Mouse (Mus musculus): ENCODE results near the gene Rab31. TPM values are rescaled to one million over a fixed set of nuclear protein-coding genes. Genes with fewer than 3 reads are reported as not detected.

Gene Rab31
- polyA plus RNA-seq, 1 experiment from 2014 or later, result 23.5 TPM

GRCm38 (mm10) chr17:65802026-65802425, 29.5 kb upstream of the Rab31 start:
- peaks cover 6% of the 10 kb centered on the region; the same call in 1 of the 2 replicates for H3K36me3 ChIP-seq (ENCODE audit: control insufficient read depth, insufficient read depth, low read length)
- 60% methylated on average over 4 of the region's 4 CpGs for WGBS
- H3K4me1 ChIP-seq (replicated peaks; ENCODE audit: control insufficient read depth, insufficient read depth), result no peaks in the 10 kb centered on the region
- no peaks in the 10 kb centered on the region for H3K27me3 ChIP-seq (ENCODE audit: control insufficient read depth, insufficient read depth, low read length)
- no peak overlapping the region for H3K9ac ChIP-seq (ENCODE audit: low read length)
- no peak overlapping the region for H3K4me3 ChIP-seq (ENCODE audit: low read depth, low read length)
- no peak overlapping the region for H3K4me2 ChIP-seq (replicated peaks; ENCODE audit: low read depth)
- H3K9me3 ChIP-seq (ENCODE audit: control insufficient read depth, low read length), result no peaks in the 10 kb centered on the region
- no peak overlapping the region for H3K27ac ChIP-seq (replicated peaks)
- ATAC-seq (ENCODE audit: low FRiP score, low TSS enrichment), result no peak
- TF ChIP-seq EP300 (optimal IDR thresholded peaks at IDR 0.05) (no peak), CTCF (IDR thresholded peaks at IDR 0.05; ENCODE audit: low read depth) (no peak)
- no peak for DNase-seq (ENCODE audit: low spot score)

GRCm38 (mm10) chr17:65800451-65800850, 27.9 kb upstream of the Rab31 start:
- no peak overlapping the region for H3K27ac ChIP-seq (replicated peaks)
- H3K36me3 ChIP-seq (ENCODE audit: control insufficient read depth, insufficient read depth, low read length), result peaks cover 6% of the 10 kb centered on the region; the same call in 1 of the 2 replicates
- TF ChIP-seq CTCF (IDR thresholded peaks at IDR 0.05; ENCODE audit: low read depth), result no peak
- TF ChIP-seq EP300 (optimal IDR thresholded peaks at IDR 0.05), result no peak
- no peak overlapping the region for H3K9ac ChIP-seq (ENCODE audit: low read length)
- H3K9me3 ChIP-seq (ENCODE audit: control insufficient read depth, low read length), result no peaks in the 10 kb centered on the region
- H3K4me3 ChIP-seq (ENCODE audit: low read depth, low read length), result no peak overlapping the region
- DNase-seq (ENCODE audit: low spot score) (no peak), ATAC-seq (ENCODE audit: low FRiP score, low TSS enrichment) (no peak)
- H3K4me2 ChIP-seq (replicated peaks; ENCODE audit: low read depth), result no peak overlapping the region
- WGBS, result 71% methylated on average over 6 of the region's 6 CpGs
- H3K27me3 ChIP-seq (ENCODE audit: control insufficient read depth, insufficient read depth, low read length), result no peaks in the 10 kb centered on the region
- H3K4me1 ChIP-seq (replicated peaks; ENCODE audit: control insufficient read depth, insufficient read depth), result no peaks in the 10 kb centered on the region

GRCm38 (mm10) chr17:65799353-65799752, 26.8 kb upstream of the Rab31 start:
- H3K27ac ChIP-seq (replicated peaks), result no peak overlapping the region
- 73% methylated on average over 1 of the region's 1 CpGs for WGBS
- H3K9ac ChIP-seq (ENCODE audit: low read length), result no peak overlapping the region
- no peaks in the 10 kb centered on the region for H3K9me3 ChIP-seq (ENCODE audit: control insufficient read depth, low read length)
- H3K36me3 ChIP-seq (ENCODE audit: control insufficient read depth, insufficient read depth, low read length), result 0 out of 2 replicates have a peak, but pooled peaks cover 3% of the 10 kb centered on the region
- H3K4me2 ChIP-seq (replicated peaks; ENCODE audit: low read depth), result no peak overlapping the region
- DNase-seq (ENCODE audit: low spot score) (no peak), ATAC-seq (ENCODE audit: low FRiP score, low TSS enrichment) (no peak)
- no peaks in the 10 kb centered on the region for H3K27me3 ChIP-seq (ENCODE audit: control insufficient read depth, insufficient read depth, low read length)
- no peak for TF ChIP-seq EP300 (optimal IDR thresholded peaks at IDR 0.05)
- no peak for TF ChIP-seq CTCF (IDR thresholded peaks at IDR 0.05; ENCODE audit: low read depth)
- no peak overlapping the region for H3K4me3 ChIP-seq (ENCODE audit: low read depth, low read length)
- no peaks in the 10 kb centered on the region for H3K4me1 ChIP-seq (replicated peaks; ENCODE audit: control insufficient read depth, insufficient read depth)

GRCm38 (mm10) chr17:65798446-65798845, 25.9 kb upstream of the Rab31 start:
- no peak overlapping the region for H3K4me3 ChIP-seq (ENCODE audit: low read depth, low read length)
- H3K27ac ChIP-seq (replicated peaks), result no peak overlapping the region
- WGBS, result 66% methylated on average over 4 of the region's 4 CpGs
- H3K36me3 ChIP-seq (ENCODE audit: control insufficient read depth, insufficient read depth, low read length), result no peaks in the 10 kb centered on the region
- no peak overlapping the region for H3K9ac ChIP-seq (ENCODE audit: low read length)
- H3K9me3 ChIP-seq (ENCODE audit: control insufficient read depth, low read length), result no peaks in the 10 kb centered on the region
- DNase-seq (ENCODE audit: low spot score), result no peak
- H3K4me2 ChIP-seq (replicated peaks; ENCODE audit: low read depth), result no peak overlapping the region
- H3K4me1 ChIP-seq (replicated peaks; ENCODE audit: control insufficient read depth, insufficient read depth), result no peaks in the 10 kb centered on the region
- TF ChIP-seq CTCF (IDR thresholded peaks at IDR 0.05; ENCODE audit: low read depth) (no peak), EP300 (optimal IDR thresholded peaks at IDR 0.05) (no peak)
- no peak for ATAC-seq (ENCODE audit: low FRiP score, low TSS enrichment)
- H3K27me3 ChIP-seq (ENCODE audit: control insufficient read depth, insufficient read depth, low read length), result no peaks in the 10 kb centered on the region

GRCm38 (mm10) chr17:65796056-65796455, 23.5 kb upstream of the Rab31 start:
- 87% methylated on average over 7 of the region's 7 CpGs for WGBS

GRCm38 (mm10) chr17:65794096-65794850, 21.7 kb upstream of the Rab31 start:
- Histone ChIP-seq H3K9me3 (ENCODE audit: control insufficient read depth, low read length) (no peaks in the 10 kb centered on the region), H3K4me2 (replicated peaks; ENCODE audit: low read depth) (no peak overlapping the region), H3K27me3 (ENCODE audit: control insufficient read depth, insufficient read depth, low read length) (no peaks in the 10 kb centered on the region), H3K4me3 (ENCODE audit: low read depth, low read length) (no peak overlapping the region), H3K9ac (ENCODE audit: low read length) (no peak overlapping the region), H3K4me1 (replicated peaks; ENCODE audit: control insufficient read depth, insufficient read depth) (no peaks in the 10 kb centered on the region), H3K27ac (replicated peaks) (no peak overlapping the region), H3K36me3 (ENCODE audit: control insufficient read depth, insufficient read depth, low read length) (no peaks in the 10 kb centered on the region)
- DNase-seq (ENCODE audit: low spot score), result no peak
- WGBS, result 86% methylated on average over 11 of the region's 13 CpGs
- no peak for TF ChIP-seq CTCF (IDR thresholded peaks at IDR 0.05; ENCODE audit: low read depth)
- no peak for TF ChIP-seq EP300 (optimal IDR thresholded peaks at IDR 0.05)
- ATAC-seq (ENCODE audit: low FRiP score, low TSS enrichment), result no peak

More at GRCm38 (mm10) chr17:65796056-65796455, 23.5 kb upstream of the Rab31 start:
- DNase-seq (ENCODE audit: low spot score) (no peak), ATAC-seq (ENCODE audit: low FRiP score, low TSS enrichment) (no peak)
- TF ChIP-seq CTCF (IDR thresholded peaks at IDR 0.05; ENCODE audit: low read depth), result no peak
- no peak for TF ChIP-seq EP300 (optimal IDR thresholded peaks at IDR 0.05)
- no peaks in the 10 kb centered on the region for H3K36me3 ChIP-seq (ENCODE audit: control insufficient read depth, insufficient read depth, low read length)
- H3K9ac ChIP-seq (ENCODE audit: low read length), result no peak overlapping the region
- no peaks in the 10 kb centered on the region for H3K4me1 ChIP-seq (replicated peaks; ENCODE audit: control insufficient read depth, insufficient read depth)
- no peak overlapping the region for H3K4me3 ChIP-seq (ENCODE audit: low read depth, low read length)
- no peaks in the 10 kb centered on the region for H3K9me3 ChIP-seq (ENCODE audit: control insufficient read depth, low read length)
- no peak overlapping the region for H3K4me2 ChIP-seq (replicated peaks; ENCODE audit: low read depth)
- H3K27ac ChIP-seq (replicated peaks), result no peak overlapping the region
- no peaks in the 10 kb centered on the region for H3K27me3 ChIP-seq (ENCODE audit: control insufficient read depth, insufficient read depth, low read length)

Measured in stomach, postnatal 0 days (tissue).